Comparison of ENCODE assay signal across 18 mouse cellular contexts in genomic region chr1:107368944-107369343, GRCm38 (mm10). TPM values are rescaled to one million over a fixed set of nuclear protein-coding genes. Genes with fewer than 3 reads are reported as not detected.
"Had no signal": no experiment of that assay in that cellular context is flagged by ENCODE, and none has a peak within 500 bp of the region (broad histone marks: within the 10 kb centered on the region; RNA-seq: fewer than 3 reads in every experiment).

No protein-coding gene starts in this region.

- H3K4me3 ChIP-seq: layer of hippocampus, adult 2 months; midbrain, embryonic 13.5 days; neural tube, embryonic 15.5 days had no signal

- H3K27me3 ChIP-seq: midbrain, embryonic 13.5 days; neural tube, embryonic 15.5 days had no signal

- H3K4me1 ChIP-seq: midbrain, embryonic 13.5 days; neural tube, embryonic 15.5 days had no signal

- H3K9ac ChIP-seq: liver, embryonic 14.5 days; midbrain, embryonic 13.5 days; neural tube, embryonic 15.5 days had no signal

- H3K36me3 ChIP-seq: midbrain, embryonic 13.5 days; neural tube, embryonic 15.5 days had no signal

- DNase-seq: kidney, adult 8-10 months; kidney, postnatal 4 days; left cerebral cortex, postnatal 4 days; lung, adult 18-20 months; thymus, adult 18-20 months; thymus, postnatal 14 days had no signal

- H3K4me2 ChIP-seq: midbrain, embryonic 13.5 days; neural tube, embryonic 15.5 days had no signal

- ATAC-seq: midbrain, embryonic 13.5 days had no signal

- H3K27ac ChIP-seq: kidney, postnatal 0 days; layer of hippocampus, adult 2 months; liver, embryonic 14.5 days; midbrain, embryonic 13.5 days; neural tube, embryonic 15.5 days had no signal

- H3K9me3 ChIP-seq: midbrain, embryonic 13.5 days; neural tube, embryonic 15.5 days had no signal

RNA-seq across cellular contexts. Expression of gene Serpinb11, which starts 7.9 kb away (rescaled TPM):
- total RNA-seq: layer of hippocampus, adult 2 months; layer of hippocampus, postnatal 10 days; left cerebral cortex, postnatal 4 days; liver, adult 2 months; megakaryocyte progenitor cell, adult 5-6 weeks; midbrain, postnatal 0 days had no signal
- polyA plus RNA-seq: kidney, postnatal 0 days; liver, adult 2 months; liver, embryonic 14.5 days; midbrain, embryonic 13.5 days; midbrain, postnatal 0 days; neural tube, embryonic 11.5 days; neural tube, embryonic 15.5 days; spleen, adult 2 months had no signal

RNA-seq across cellular contexts. Expression of gene Serpinb7, which starts 30.5 kb away (rescaled TPM):
- total RNA-seq: layer of hippocampus, adult 2 months; layer of hippocampus, postnatal 10 days; left cerebral cortex, postnatal 4 days; megakaryocyte progenitor cell, adult 5-6 weeks; midbrain, postnatal 0 days had no signal
- polyA plus RNA-seq: kidney, postnatal 0 days; liver, adult 2 months; liver, embryonic 14.5 days; lung, embryonic 16.5 days; midbrain, embryonic 13.5 days; midbrain, postnatal 0 days; neural tube, embryonic 11.5 days had no signal
